Mouse (Mus musculus): ENCODE results near the gene Sv2a. TPM values are rescaled to one million over a fixed set of nuclear protein-coding genes. Genes with fewer than 3 reads are reported as not detected.
"Not testable (repeated sequence)": the region's sequence is repeated elsewhere in the genome, so short reads cannot be mapped to it uniquely, and the experiment has no call there.

The Sv2a gene
- polyA plus RNA-seq, 1 experiment = 0.28 TPM

GRCm38 (mm10) chr3:96236834-96237334, 55.9 kb downstream of the Sv2a start:
- Histone ChIP-seq H3K36me3 (ENCODE audit: control insufficient read depth, insufficient read depth) (no peaks in the 10 kb centered on the region), H3K27me3 (ENCODE audit: control insufficient read depth, insufficient read depth, insufficient read length) (no peaks in the 10 kb centered on the region), H3K4me3 (peak overlapping the region; percentile 31), H3ac (ENCODE audit: control insufficient read depth, insufficient read length) (no peak overlapping the region), H3K4me2 (ENCODE audit: low read depth) (peak overlapping the region; percentile 85), H3K79me2 (ENCODE audit: control insufficient read depth, insufficient read depth) (no peaks in the 10 kb centered on the region)
- no peak for TF ChIP-seq E2F4 (IDR thresholded peaks at IDR 0.05; ENCODE audit: insufficient read depth)
- TF ChIP-seq POLR2A (IDR thresholded peaks at IDR 0.05; ENCODE audit: insufficient read length, low read depth) = no peak
- TF ChIP-seq MYOG (IDR thresholded peaks at IDR 0.05; ENCODE audit: control insufficient read depth in 1 of 3, insufficient read depth in 1 of 3, insufficient read length in 2 of 3, low read depth in 2 of 3) = no peak
- no peak for TF ChIP-seq MAX (IDR thresholded peaks at IDR 0.05; ENCODE audit: low read depth)
- no peak for TF ChIP-seq MYOD1 (IDR thresholded peaks at IDR 0.05; ENCODE audit: control insufficient read depth in 1 of 3, insufficient read length in 2 of 3, low read depth in 2 of 3)
- TF ChIP-seq POLR2AphosphoS2 (IDR thresholded peaks at IDR 0.05; ENCODE audit: insufficient read length, low read depth) = no peak
- no peak for TF ChIP-seq USF1 (IDR thresholded peaks at IDR 0.05; ENCODE audit: low read depth)

- TF ChIP-seq CEBPB (IDR thresholded peaks at IDR 0.05; ENCODE audit: insufficient read depth, poor library complexity, severe bottlenecking) = no peak
- TF ChIP-seq SRF (IDR thresholded peaks at IDR 0.05; ENCODE audit: control insufficient read depth, insufficient read length, low read depth) = no peak
- TF ChIP-seq TCF12 (IDR thresholded peaks at IDR 0.05; ENCODE audit: insufficient read depth, poor library complexity, severe bottlenecking) = no peak
- TF ChIP-seq POLR2AphosphoS2 (IDR thresholded peaks at IDR 0.05; ENCODE audit: insufficient read length, low read depth) = peak; percentile 15
- no peak for TF ChIP-seq REST (IDR thresholded peaks at IDR 0.05; ENCODE audit: insufficient read depth, insufficient read length)
- no peak for TF ChIP-seq MAX (IDR thresholded peaks at IDR 0.05; ENCODE audit: low read depth)
- TF ChIP-seq E2F4 (IDR thresholded peaks at IDR 0.05; ENCODE audit: insufficient read depth) = no peak
- peak; percentile 22 for TF ChIP-seq POLR2A (IDR thresholded peaks at IDR 0.05; ENCODE audit: insufficient read length, low read depth)
- no peak for TF ChIP-seq MYOG (IDR thresholded peaks at IDR 0.05; ENCODE audit: control insufficient read depth in 1 of 3, insufficient read depth in 1 of 3, insufficient read length in 2 of 3, low read depth in 2 of 3)
- no peak for TF ChIP-seq MYOD1 (IDR thresholded peaks at IDR 0.05; ENCODE audit: control insufficient read depth in 1 of 3, insufficient read length in 2 of 3, low read depth in 2 of 3)
- no peak for TF ChIP-seq USF1 (IDR thresholded peaks at IDR 0.05; ENCODE audit: low read depth)
- TF ChIP-seq TCF3 (IDR thresholded peaks at IDR 0.05; ENCODE audit: insufficient read length, low read depth) = no peak
- Histone ChIP-seq H3K27me3 (ENCODE audit: control insufficient read depth, insufficient read depth, insufficient read length) (no peaks in the 10 kb centered on the region), H3K4me2 (ENCODE audit: low read depth) (peak overlapping the region; percentile 85), H3K36me3 (ENCODE audit: control insufficient read depth, insufficient read depth) (no peaks in the 10 kb centered on the region), H3K79me2 (ENCODE audit: control insufficient read depth, insufficient read depth) (no peaks in the 10 kb centered on the region), H3ac (ENCODE audit: control insufficient read depth, insufficient read length) (no peak overlapping the region), H3K4me3 (peak overlapping the region; percentile 31)
Observed at GRCm38 (mm10) chr3:96237335-96237903, 56.5 kb downstream of the Sv2a start.

GRCm38 (mm10) chr3:96237904-96238511, 57.1 kb downstream of the Sv2a start:
- TF ChIP-seq MYOD1 (IDR thresholded peaks at IDR 0.05; ENCODE audit: control insufficient read depth in 1 of 3, insufficient read length in 2 of 3, low read depth in 2 of 3) (no peak), POLR2AphosphoS2 (IDR thresholded peaks at IDR 0.05; ENCODE audit: insufficient read length, low read depth) (peak; percentile 95), POLR2A (IDR thresholded peaks at IDR 0.05; ENCODE audit: insufficient read length, low read depth) (peak; percentile 60), CEBPB (IDR thresholded peaks at IDR 0.05; ENCODE audit: insufficient read depth, poor library complexity, severe bottlenecking) (no peak)
- Histone ChIP-seq H3K4me2 (ENCODE audit: low read depth) (peak overlapping the region; percentile 85), H3K27me3 (ENCODE audit: control insufficient read depth, insufficient read depth, insufficient read length) (no peaks in the 10 kb centered on the region), H3K36me3 (ENCODE audit: control insufficient read depth, insufficient read depth) (no peaks in the 10 kb centered on the region), H3K79me2 (ENCODE audit: control insufficient read depth, insufficient read depth) (no peaks in the 10 kb centered on the region), H3K4me3 (peak overlapping the region; percentile 31), H3ac (ENCODE audit: control insufficient read depth, insufficient read length) (no peak overlapping the region)

- peak; percentile 51 for TF ChIP-seq POLR2AphosphoS2 (IDR thresholded peaks at IDR 0.05; ENCODE audit: insufficient read length, low read depth)
- TF ChIP-seq POLR2A (IDR thresholded peaks at IDR 0.05; ENCODE audit: insufficient read length, low read depth) = peak; percentile 44
- not testable (repeated sequence) for H3K27me3 ChIP-seq (ENCODE audit: control insufficient read depth, insufficient read depth, insufficient read length); H3K36me3 ChIP-seq (ENCODE audit: control insufficient read depth, insufficient read depth); H3ac ChIP-seq (ENCODE audit: control insufficient read depth, insufficient read length); H3K79me2 ChIP-seq (ENCODE audit: control insufficient read depth, insufficient read depth)
- peak within 1 kb of the TSS; percentile 85 for H3K4me2 ChIP-seq (ENCODE audit: low read depth)
- peak within 1 kb of the TSS; percentile 31 for H3K4me3 ChIP-seq
Observed at GRCm38 (mm10) chr3:96238954-96239793, 58.2 kb downstream of the Sv2a start, which contains the start of gene Hist2h3c2. Gene Hist2h3c2 (minus strand): TSS chr3:96239127.

Data from myocyte (in vitro differentiated cells).